Mouse (Mus musculus) testis, adult 2 months (tissue): ENCODE data around the gene Sox5.

ENCODE experiments used
- CTCF ChIP-seq: fragments of 200-500 bp; IDR thresholded peaks from 2 replicates; pipeline ENCODE4 v1.5.1; 2012; ENCODE audit warnings: low read depth, mild to moderate bottlenecking, inconsistent platforms, low read length, moderate library complexity; ENCODE audit not compliant: control insufficient read depth, insufficient read depth, insufficient replicate concordance
- POLR2A ChIP-seq: fragments of 200-500 bp; IDR thresholded peaks from 2 replicates; pipeline ENCODE4 v1.6.1; 2012; ENCODE audit warnings: low read depth, mild to moderate bottlenecking, inconsistent platforms, low read length, moderate library complexity; ENCODE audit not compliant: control insufficient read depth

- no peak for TF ChIP-seq CTCF
- TF ChIP-seq POLR2A, result no peak
Observed at GRCm38 (mm10) chr6:144740343-144740742, 41.4 kb downstream of the Sox5 start.
